Mouse (Mus musculus) hindbrain, embryonic 16.5 days (tissue): ENCODE results near the gene Sema3g. TPM values are rescaled to one million over a fixed set of nuclear protein-coding genes. Genes with fewer than 3 reads are reported as not detected.

Experiments
- ATAC-seq: fragments of 200-750 bp; cut with Nextera tagmentation; 2 replicates; pipeline ENCODE4 v1.8.0; 2017; ENCODE audit warnings: moderate TSS enrichment, moderate library complexity
- H3K27ac ChIP-seq: fragments of 300-500 bp; sonication (generic); 2 replicates; pipeline ENCODE4 v1.5.1; 2014; ENCODE audit warnings: low read depth, mild to moderate bottlenecking, control low read depth, low read length, moderate library complexity
- H3K27me3 ChIP-seq: fragments of 300-500 bp; sonication (generic); replicated peaks from 2 replicates; pipeline ENCODE4 v1.6.1; 2014; ENCODE audit warnings: low read length; ENCODE audit not compliant: control insufficient read depth, insufficient read depth
- H3K36me3 ChIP-seq: fragments of 300-500 bp; sonication (generic); 2 replicates; pipeline ENCODE4 v1.6.1; 2014; ENCODE audit warnings: mild to moderate bottlenecking, low read length, moderate library complexity, mixed read lengths; ENCODE audit not compliant: control insufficient read depth, insufficient read depth
- H3K4me1 ChIP-seq: fragments of 300-500 bp; sonication (generic); 2 replicates; pipeline ENCODE4 v1.6.1; 2014; ENCODE audit warnings: low read depth, low read length; ENCODE audit not compliant: control insufficient read depth, insufficient read depth
- H3K4me2 ChIP-seq: fragments of 300-500 bp; sonication (generic); 2 replicates; pipeline ENCODE4 v1.6.1; 2014; ENCODE audit warnings: mild to moderate bottlenecking, low read length, control low read depth, moderate library complexity
- H3K4me3 ChIP-seq: fragments of 300-500 bp; sonication (generic); 2 replicates; pipeline ENCODE4 v1.5.1; 2014; ENCODE audit warnings: mild to moderate bottlenecking, low read length, control low read depth, moderate library complexity
- H3K9ac ChIP-seq: fragments of 300-500 bp; sonication (generic); 2 replicates; pipeline ENCODE4 v1.6.1; 2014; ENCODE audit warnings: low read depth, mild to moderate bottlenecking, control low read depth, low read length, moderate library complexity
- H3K9me3 ChIP-seq: fragments of 300-500 bp; sonication (generic); 2 replicates; pipeline ENCODE4 v1.6.1; 2014; ENCODE audit warnings: mild to moderate bottlenecking, low read length, moderate library complexity; ENCODE audit not compliant: control insufficient read depth
- WGBS: fragments of 180-500 bp; shearing (Covaris S2); extraction: QIAGEN DNeasy Blood & Tissue Kit; methylation state at CpG from one replicate; pipeline ENCODE4 v1.1.7; 2014; 5-methylcytosine and 5-hydroxymethylcytosine counted together
- polyA plus RNA-seq: library from polyadenylated mRNA; unstranded; fragments of >200 nt; fragmentation: Nextera tagmentation; extraction: Ambion mirVana; gene quantifications from 2 replicates; pipeline ENCODE4 v1.2.1, GENCODE M21; 2015

Gene Sema3g
- polyA plus RNA-seq, 1 experiment from 2014 or later: 0.61 TPM

DNA sequence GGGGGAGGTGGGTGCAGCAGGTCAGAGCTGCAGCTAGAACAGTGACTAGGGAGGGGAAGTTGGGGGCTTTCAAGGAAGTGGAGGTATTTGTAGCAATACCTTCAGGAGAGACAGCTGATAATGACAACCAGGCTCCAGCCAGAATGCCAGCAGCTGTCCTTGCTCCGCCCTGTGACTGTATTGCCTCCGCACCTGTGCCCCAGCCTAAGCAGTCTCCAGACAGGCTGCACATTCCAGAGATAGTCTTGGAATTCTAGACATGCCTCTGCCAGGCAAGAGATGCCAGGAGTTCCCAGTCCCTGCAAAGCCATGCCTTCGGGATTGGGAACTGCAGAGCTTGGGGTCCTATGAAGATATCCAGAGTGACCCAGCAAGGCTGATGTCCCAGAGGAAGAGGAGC lies 5.2 kb upstream of the Sema3g start:
- no peak overlapping the region for H3K4me3 ChIP-seq
- no peak overlapping the region for H3K4me2 ChIP-seq
- no peaks in the 10 kb centered on the region for H3K36me3 ChIP-seq
- WGBS: 92% methylated on average over 3 of the region's 3 CpGs
- peaks cover 8% of the 10 kb centered on the region; the same call in 1 of the 2 replicates for H3K4me1 ChIP-seq
- H3K27me3 ChIP-seq: no peaks in the 10 kb centered on the region
- no peak overlapping the region for H3K27ac ChIP-seq
- ATAC-seq: no peak
- no peaks in the 10 kb centered on the region for H3K9me3 ChIP-seq
- H3K9ac ChIP-seq: no peak overlapping the region

DNA sequence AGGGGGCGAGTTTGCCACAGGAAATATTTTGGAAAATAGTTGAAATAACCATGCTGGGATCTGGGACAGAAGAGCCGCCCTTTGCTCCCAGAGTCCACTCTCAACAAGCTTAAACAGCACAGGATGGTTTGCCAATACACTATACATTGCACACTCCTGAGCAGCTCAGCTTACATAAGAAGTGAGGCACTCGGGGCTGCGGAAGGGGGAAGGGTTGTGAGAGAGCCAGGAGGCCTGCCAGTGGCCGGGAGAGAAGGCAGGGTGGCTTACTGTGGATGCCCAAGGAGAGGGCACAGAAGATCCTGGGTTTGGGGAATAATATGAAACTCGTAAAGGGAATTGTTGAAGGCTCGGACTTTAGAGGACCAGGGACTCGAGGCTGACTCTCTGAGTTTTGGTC lies 3.8 kb upstream of the Sema3g start:
- 73% methylated on average over 8 of the region's 8 CpGs for WGBS
- Histone ChIP-seq H3K9ac (no peak overlapping the region), H3K27me3 (no peaks in the 10 kb centered on the region), H3K4me2 (no peak overlapping the region), H3K4me3 (no peak overlapping the region), H3K36me3 (no peaks in the 10 kb centered on the region), H3K27ac (no peak overlapping the region), H3K4me1 (peaks cover 12% of the 10 kb centered on the region; the same call in 1 of the 2 replicates), H3K9me3 (no peaks in the 10 kb centered on the region)
- no peak for ATAC-seq

DNA sequence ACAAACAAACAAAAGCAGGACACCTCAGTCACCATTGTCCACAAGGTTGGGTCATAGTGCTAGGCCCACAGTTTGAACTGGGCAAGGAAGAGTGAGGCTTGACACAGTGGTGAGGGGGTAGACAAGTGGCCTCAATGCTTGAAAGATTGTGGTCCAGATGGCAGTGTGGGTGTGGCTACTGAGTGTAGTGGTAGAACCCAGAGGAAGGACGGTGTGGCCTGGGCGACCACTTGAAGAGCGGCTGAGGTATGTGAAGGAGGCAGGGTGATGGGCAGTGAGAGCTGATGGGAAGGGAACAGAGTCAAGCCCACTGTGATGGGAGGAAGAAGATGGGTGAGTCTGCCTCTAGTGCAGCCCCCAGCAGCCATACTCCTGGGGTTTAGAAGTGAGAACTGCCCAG lies 3.0 kb upstream of the Sema3g start:
- H3K36me3 ChIP-seq: no peaks in the 10 kb centered on the region
- H3K4me2 ChIP-seq: no peak overlapping the region
- no peak for ATAC-seq
- WGBS: 88% methylated on average over 3 of the region's 3 CpGs
- H3K9ac ChIP-seq: no peak overlapping the region
- no peaks in the 10 kb centered on the region for H3K27me3 ChIP-seq
- H3K4me3 ChIP-seq: no peak overlapping the region
- H3K9me3 ChIP-seq: no peaks in the 10 kb centered on the region
- H3K27ac ChIP-seq: no peak overlapping the region
- peaks cover 12% of the 10 kb centered on the region; the same call in 1 of the 2 replicates for H3K4me1 ChIP-seq

DNA sequence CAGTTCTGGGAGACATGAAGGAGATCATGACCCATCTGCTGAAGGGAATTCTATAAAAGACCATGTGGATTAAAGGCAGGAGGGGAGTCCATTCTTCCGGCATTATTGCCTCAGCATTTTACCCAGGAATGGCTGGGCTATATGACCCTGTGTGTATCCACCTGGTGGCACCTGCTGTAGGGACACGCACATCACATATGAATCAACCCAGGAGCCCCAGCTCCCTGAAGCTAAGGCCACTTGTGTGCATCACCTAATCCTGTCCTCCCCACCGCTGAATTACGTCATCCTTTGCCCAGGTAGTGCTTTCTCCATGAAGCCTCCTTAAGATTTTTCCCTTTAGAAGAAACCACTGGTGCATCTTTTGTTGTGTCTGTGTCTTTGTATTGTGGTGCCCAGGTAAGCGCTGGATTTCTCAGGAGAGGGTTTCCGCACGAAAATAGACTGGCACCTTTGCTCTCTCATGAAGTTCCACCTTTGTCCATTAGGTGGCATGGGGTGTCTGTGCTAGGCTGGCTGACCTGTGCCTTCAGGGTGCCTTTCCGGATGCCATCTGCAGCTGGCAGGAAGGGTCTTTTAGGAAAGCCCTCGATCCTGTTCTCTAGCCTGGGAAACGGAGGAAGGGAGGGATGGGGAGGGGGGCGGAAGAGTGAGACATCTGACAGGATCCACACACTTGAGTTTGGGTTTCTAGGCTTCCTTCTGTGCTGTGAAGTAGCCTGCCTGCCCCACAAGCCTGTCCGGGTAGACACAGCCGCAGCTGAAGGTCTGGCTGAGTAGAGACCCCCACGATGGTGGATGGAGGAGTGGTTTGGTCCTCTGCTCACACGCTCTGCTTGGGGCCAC lies 2.3 kb upstream of the Sema3g start:
- Histone ChIP-seq H3K9ac (peak overlapping the region; percentile 41), H3K27me3 (no peaks in the 10 kb centered on the region)

DNA sequence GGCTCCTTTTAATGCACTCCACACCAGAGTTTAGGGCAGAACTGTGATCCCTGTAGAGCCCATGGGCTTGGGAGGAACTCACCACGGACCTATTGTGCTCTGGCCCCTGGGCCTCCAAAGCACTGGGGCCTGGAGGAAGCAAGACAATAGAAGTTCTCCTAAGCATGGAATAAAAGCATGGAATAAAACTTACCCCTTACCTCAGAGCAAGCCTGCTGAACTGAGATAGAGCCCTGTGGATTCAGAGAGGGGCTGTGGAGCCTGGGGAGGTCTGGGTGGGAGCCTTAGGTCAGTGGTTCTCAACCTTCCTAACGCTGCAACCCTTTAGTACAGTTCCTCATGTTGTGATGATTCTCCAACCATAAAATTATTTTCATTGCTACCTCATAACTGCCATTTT lies 814 bp upstream of the Sema3g start, which contains the start of gene Nisch:
Gene Nisch, minus strand, starts transcription at position 101 of the 400 bp plus-strand sequence.
- Histone ChIP-seq H3K36me3 (no peaks in the 10 kb centered on the region), H3K4me2 (0 out of 2 replicates have a peak within 1 kb of the TSS, but pooled peaks have one; percentile 22), H3K4me1 (peaks cover 12% of the 10 kb centered on the region; the same call in 1 of the 2 replicates), H3K9ac (peak within 1 kb of the TSS; percentile 41), H3K27me3 (no peaks in the 10 kb centered on the region), H3K4me3 (no peak within 1 kb of the TSS), H3K27ac (peak within 1 kb of the TSS; percentile 44; the same call in 1 of the 2 replicates), H3K9me3 (no peaks in the 10 kb centered on the region)
- ATAC-seq: no peak
- WGBS: 57% methylated on average over 2 of the region's 2 CpGs

More for the DNA sequence above, 2.3 kb upstream of the Sema3g start:
- Histone ChIP-seq H3K9me3 (no peaks in the 10 kb centered on the region), H3K36me3 (no peaks in the 10 kb centered on the region), H3K4me1 (peaks cover 12% of the 10 kb centered on the region; the same call in 1 of the 2 replicates), H3K4me2 (0 out of 2 replicates have a peak overlapping the region, but pooled peaks have one; percentile 7), H3K4me3 (no peak overlapping the region), H3K27ac (peak overlapping the region; percentile 44; the same call in 1 of the 2 replicates)
- ATAC-seq: peak; percentile 68
- WGBS: 31% methylated on average over 15 of the region's 15 CpGs

DNA sequence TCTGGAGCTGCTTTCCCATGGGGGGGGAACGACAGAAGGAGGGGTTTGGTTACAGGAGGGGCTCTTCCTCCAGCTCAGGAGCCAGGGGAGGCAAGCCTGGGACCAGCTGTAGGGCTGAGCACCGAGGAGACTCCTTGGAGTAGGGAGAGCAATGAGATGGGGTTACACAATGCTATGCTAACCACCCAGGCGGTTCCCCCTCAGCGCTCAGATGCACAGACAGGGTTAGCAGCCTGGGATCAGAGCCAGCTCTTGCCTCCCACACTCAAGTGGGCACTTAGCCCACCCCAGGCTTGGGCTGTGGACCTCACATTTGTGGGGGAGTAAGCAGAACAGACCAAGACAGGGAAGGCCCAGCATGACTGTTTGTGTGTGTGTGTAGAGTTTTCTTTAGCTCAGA lies 9.3 kb downstream of the Sema3g start:
- H3K4me1 ChIP-seq: no peaks in the 10 kb centered on the region
- peak; percentile 87 for ATAC-seq
- H3K36me3 ChIP-seq: no peaks in the 10 kb centered on the region
- H3K27ac ChIP-seq: no peak overlapping the region
- no peak overlapping the region for H3K4me3 ChIP-seq
- H3K4me2 ChIP-seq: no peak overlapping the region
- H3K9ac ChIP-seq: no peak overlapping the region
- no peaks in the 10 kb centered on the region for H3K9me3 ChIP-seq
- 33% methylated on average over 4 of the region's 4 CpGs for WGBS
- H3K27me3 ChIP-seq: no peaks in the 10 kb centered on the region

DNA sequence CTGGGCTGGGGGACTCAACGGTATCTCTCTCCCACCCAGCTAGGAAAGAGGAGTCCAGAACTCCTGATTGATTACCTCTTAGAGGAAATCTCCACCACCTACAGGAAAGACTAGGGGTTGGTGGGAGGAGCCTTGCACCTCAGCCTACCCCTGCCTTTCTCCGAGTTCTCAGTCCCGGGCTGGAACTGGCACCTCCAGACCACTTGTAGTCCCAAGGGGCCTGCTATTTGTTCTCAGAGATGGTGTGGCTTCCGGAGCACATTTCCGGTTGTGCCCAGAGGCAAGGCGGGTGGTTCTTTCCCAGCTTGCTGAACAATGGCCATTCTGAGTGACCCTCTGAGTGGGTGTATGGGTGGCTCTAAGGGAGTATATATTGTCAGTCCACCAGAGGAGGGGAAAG lies 10.6 kb downstream of the Sema3g start:
- Histone ChIP-seq H3K9me3 (no peaks in the 10 kb centered on the region), H3K9ac (no peak overlapping the region), H3K4me2 (no peak overlapping the region), H3K4me3 (no peak overlapping the region), H3K4me1 (no peaks in the 10 kb centered on the region), H3K27ac (no peak overlapping the region), H3K27me3 (no peaks in the 10 kb centered on the region), H3K36me3 (no peaks in the 10 kb centered on the region)
- WGBS: 69% methylated on average over 6 of the region's 6 CpGs
- ATAC-seq: no peak

DNA sequence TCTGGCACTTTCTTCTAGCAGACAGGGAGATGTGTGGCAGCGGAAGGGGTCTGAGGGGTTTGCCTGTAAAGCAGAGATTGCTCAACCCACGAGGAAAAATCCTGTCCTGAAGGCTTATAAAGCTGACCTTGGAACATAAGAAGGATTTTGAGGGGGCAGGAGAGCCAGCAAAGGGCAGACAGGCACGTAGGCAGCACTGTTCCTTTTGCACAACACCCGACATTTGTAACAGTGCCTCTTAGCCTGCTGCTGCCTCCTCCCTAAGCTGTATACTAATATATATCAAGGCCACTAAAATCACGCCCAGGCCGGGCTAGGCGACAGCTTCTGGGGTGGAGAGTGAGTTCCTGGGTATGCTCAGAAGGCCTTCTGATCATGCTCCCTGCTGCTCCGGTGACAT lies 12.8 kb downstream of the Sema3g start:
- Histone ChIP-seq H3K4me3 (no peak overlapping the region), H3K27ac (no peak overlapping the region), H3K4me1 (no peaks in the 10 kb centered on the region), H3K4me2 (no peak overlapping the region), H3K9ac (no peak overlapping the region), H3K9me3 (no peaks in the 10 kb centered on the region), H3K36me3 (no peaks in the 10 kb centered on the region), H3K27me3 (no peaks in the 10 kb centered on the region)
- WGBS: 79% methylated on average over 8 of the region's 8 CpGs
- ATAC-seq: no peak

DNA sequence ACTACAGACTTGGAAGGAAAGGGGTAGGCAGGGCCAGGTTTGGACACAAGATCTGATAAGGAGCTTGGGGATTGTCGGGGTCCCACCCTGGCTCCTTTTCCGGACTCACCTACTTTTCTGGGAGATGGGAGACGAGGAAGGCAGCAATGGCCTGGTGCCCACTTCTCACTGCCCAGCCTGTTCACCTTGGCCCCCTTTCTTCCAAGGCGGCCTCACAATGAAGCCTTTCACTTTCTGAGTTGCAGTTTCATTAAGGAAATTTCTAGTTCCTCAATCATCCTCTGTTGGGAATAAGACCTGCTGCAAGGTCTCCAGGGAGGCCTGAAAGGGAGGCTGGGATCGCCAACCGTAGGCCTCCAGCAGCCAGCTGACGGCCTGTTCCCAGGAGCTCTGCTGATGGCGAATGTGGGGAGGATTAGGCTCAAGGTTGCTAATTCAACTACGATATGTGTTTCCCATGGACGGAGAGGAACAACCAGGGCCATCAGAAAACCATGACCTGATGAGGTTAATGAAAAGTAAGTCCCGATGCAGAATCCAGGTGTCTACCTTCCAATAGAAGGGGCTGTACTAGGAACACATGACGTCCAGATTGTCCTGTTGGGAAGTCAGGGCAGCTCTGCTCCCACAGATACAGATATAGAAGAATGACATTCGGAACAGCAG lies 14.9 kb downstream of the Sema3g start:
- H3K9ac ChIP-seq: no peak overlapping the region
- H3K27ac ChIP-seq: no peak overlapping the region
- H3K27me3 ChIP-seq: no peaks in the 10 kb centered on the region
- H3K9me3 ChIP-seq: no peaks in the 10 kb centered on the region
- H3K4me2 ChIP-seq: no peak overlapping the region
- no peak overlapping the region for H3K4me3 ChIP-seq
- no peaks in the 10 kb centered on the region for H3K4me1 ChIP-seq
- H3K36me3 ChIP-seq: no peaks in the 10 kb centered on the region
- WGBS: 84% methylated on average over 13 of the region's 13 CpGs
- no peak for ATAC-seq
